29 mouse cellular contexts compared by ENCODE assay signal in genomic region chr6:125294049-125294448, GRCm38 (mm10). TPM values are rescaled to one million over a fixed set of nuclear protein-coding genes. Genes with fewer than 3 reads are reported as not detected.
DNase-seq lines count a peak whose midpoint lies in the region; ATAC-seq and TF ChIP-seq lines count a peak whose summit lies in the region.
"Had no signal": no experiment of that assay in that cellular context is flagged by ENCODE, and none has a peak within 500 bp of the region (broad histone marks: within the 10 kb centered on the region; RNA-seq: fewer than 3 reads in every experiment).

No protein-coding gene starts in this region.

- TF ChIP-seq CTCF in left cerebral cortex, adult 2 months (IDR thresholded peaks at IDR 0.05): no peak

- H3K4me1 ChIP-seq in neural tube, embryonic 15.5 days: no peaks in the 10 kb centered on the region
- H3K4me1 ChIP-seq: embryonic facial prominence, embryonic 12.5 days; forebrain, embryonic 13.5 days; forebrain, embryonic 15.5 days had no signal

- intact Hi-C loops in left cerebral cortex, adult 2 months (cut with DNase I): no loop called here

- H3K4me2 ChIP-seq in neural tube, embryonic 15.5 days: no peak overlapping the region
- H3K4me2 ChIP-seq: embryonic facial prominence, embryonic 12.5 days; forebrain, embryonic 13.5 days; forebrain, embryonic 15.5 days had no signal

- no peak overlapping the region for H3K27ac ChIP-seq in neural tube, embryonic 15.5 days (replicated peaks)
- H3K27ac ChIP-seq in left cerebral cortex, adult 2 months: no peak overlapping the region
- H3K27ac ChIP-seq: embryonic facial prominence, embryonic 10.5 days; embryonic facial prominence, embryonic 12.5 days; forebrain, embryonic 13.5 days; forebrain, embryonic 15.5 days had no signal

- WGBS in neural tube, embryonic 15.5 days: 86% methylated on average over 4 of the region's 4 CpGs

- H3K9me3 ChIP-seq in neural tube, embryonic 15.5 days (replicated peaks): no peaks in the 10 kb centered on the region
- H3K9me3 ChIP-seq: embryonic facial prominence, embryonic 10.5 days; embryonic facial prominence, embryonic 12.5 days; forebrain, embryonic 13.5 days; forebrain, embryonic 15.5 days had no signal

- H3K36me3 ChIP-seq in neural tube, embryonic 15.5 days: no peaks in the 10 kb centered on the region
- H3K36me3 ChIP-seq: embryonic facial prominence, embryonic 10.5 days; embryonic facial prominence, embryonic 12.5 days; forebrain, embryonic 15.5 days; G1E had no signal

- no peak overlapping the region for H3K4me3 ChIP-seq in neural tube, embryonic 15.5 days (replicated peaks)
- H3K4me3 ChIP-seq in left cerebral cortex, adult 2 months: no peak overlapping the region
- H3K4me3 ChIP-seq: embryonic facial prominence, embryonic 10.5 days; embryonic facial prominence, embryonic 12.5 days; forebrain, embryonic 13.5 days; forebrain, embryonic 15.5 days had no signal

- DNase-seq in left cerebral cortex, adult 2 months (ENCODE audit: extremely low spot score in 1 of 2, low spot score in 2 of 2): no peak
- DNase-seq in adrenal gland, postnatal 25 days: no peak
- DNase-seq: adrenal gland, adult 8-10 months; adrenal gland, postnatal 14 days; B cell, adult 2 months; cerebellum, adult 11 months; cerebellum, adult 18-20 months; cerebellum, adult 8-10 months; cerebellum, adult 9-11 months; cerebellum, postnatal 14 days; cerebellum, postnatal 36 days; forebrain, postnatal 0 days had no signal

- no peak overlapping the region for H3K9ac ChIP-seq in neural tube, embryonic 15.5 days (replicated peaks)
- H3K9ac ChIP-seq: embryonic facial prominence, embryonic 12.5 days; forebrain, embryonic 13.5 days; forebrain, embryonic 15.5 days; forebrain, postnatal 0 days had no signal

- peak; percentile 75 for ATAC-seq in granulocyte monocyte progenitor cell, adult 5-6 weeks (replicated peaks; ENCODE audit: poor library complexity, severe bottlenecking)
- ATAC-seq in megakaryocyte progenitor cell, adult 5-6 weeks (replicated peaks; ENCODE audit: poor library complexity): peak; percentile 54
- ATAC-seq in neural tube, embryonic 15.5 days (ENCODE audit: low FRiP score): no peak
- ATAC-seq: activated CD4-positive, CD25-positive, alpha-beta regulatory T cell, adult 4 months; CD4-positive, CD25-positive, alpha-beta regulatory T cell, adult 4 months; forebrain, embryonic 13.5 days; forebrain, embryonic 15.5 days; forebrain, postnatal 0 days; Patski had no signal

- H3K27me3 ChIP-seq in neural tube, embryonic 15.5 days (replicated peaks): no peaks in the 10 kb centered on the region
- H3K27me3 ChIP-seq: embryonic facial prominence, embryonic 12.5 days; forebrain, embryonic 13.5 days; forebrain, embryonic 15.5 days; Patski had no signal

RNA-seq across cellular contexts. Expression of gene Tuba3a, which starts 8.2 kb away (rescaled TPM):
- not detected in 2 replicates for total RNA-seq in granulocyte monocyte progenitor cell, adult 5-6 weeks (2014; fragmentation: Nextera tagmentation)
- not detected in 2 replicates for total RNA-seq in granulocyte monocyte progenitor cell, adult 5-6 weeks (2017)
- total RNA-seq in megakaryocyte progenitor cell, adult 5-6 weeks (2015): not detected in 2 replicates
- total RNA-seq in megakaryocyte progenitor cell, adult 5-6 weeks (2017): not detected in 2 replicates
- not detected in 2 replicates for polyA plus RNA-seq in neural tube, embryonic 15.5 days (2015; fragmentation: Nextera tagmentation; extraction: Ambion mirVana)
- total RNA-seq in left cerebral cortex, adult 2 months (2021): not detected
- not detected in 2 replicates for total RNA-seq in adrenal gland, postnatal 25 days (2021)
- total RNA-seq: adrenal gland, adult 18-20 months; adrenal gland, adult 8-10 months; adrenal gland, postnatal 14 days; adrenal gland, postnatal 4 days; CH12.LX; forebrain, postnatal 0 days; G1E had no signal
- polyA plus RNA-seq: brain, embryonic 14.5 days; cortical plate, adult 2 months; forebrain, embryonic 11.5 days; forebrain, embryonic 13.5 days; forebrain, embryonic 15.5 days; forebrain, postnatal 0 days; G1E; Patski had no signal

RNA-seq across cellular contexts. Expression of gene Ltbr, which starts 19.6 kb away (rescaled TPM):
- 36.4 and 50.3 TPM in 2 replicates for total RNA-seq in granulocyte monocyte progenitor cell, adult 5-6 weeks (2014; fragmentation: Nextera tagmentation)
- 29.9 and 36.3 TPM in 2 replicates for total RNA-seq in granulocyte monocyte progenitor cell, adult 5-6 weeks (2017)
- 17.5 and 18.7 TPM in 2 replicates for total RNA-seq in megakaryocyte progenitor cell, adult 5-6 weeks (2015)
- 28.2 and 43.7 TPM in 2 replicates for total RNA-seq in megakaryocyte progenitor cell, adult 5-6 weeks (2017)
- 19.5 and 28.1 TPM in 2 replicates for polyA plus RNA-seq in neural tube, embryonic 15.5 days (2015; fragmentation: Nextera tagmentation; extraction: Ambion mirVana)
- 1 to 10 TPM; 7.9 to 9.1 TPM for total RNA-seq in left cerebral cortex, adult 2 months (2021)
- 78.7 and 91.8 TPM in 2 replicates for total RNA-seq in adrenal gland, postnatal 25 days (2021)
- total RNA-seq: CH12.LX, G1E had no signal
- polyA plus RNA-seq: activated CD4-positive, CD25-positive, alpha-beta regulatory T cell, adult 4 months; G1E had no signal

RNA-seq across cellular contexts. Expression of gene Scnn1a, which starts 26.4 kb away (rescaled TPM):
- 16.2 and 18.9 TPM in 2 replicates for total RNA-seq in granulocyte monocyte progenitor cell, adult 5-6 weeks (2014; fragmentation: Nextera tagmentation)
- total RNA-seq in granulocyte monocyte progenitor cell, adult 5-6 weeks (2017): 1.4 and 1.8 TPM in 2 replicates
- total RNA-seq in megakaryocyte progenitor cell, adult 5-6 weeks (2015): 21.8 and 22.9 TPM in 2 replicates
- 0.75 and 1.7 TPM in 2 replicates for total RNA-seq in megakaryocyte progenitor cell, adult 5-6 weeks (2017)
- polyA plus RNA-seq in neural tube, embryonic 15.5 days (2015; fragmentation: Nextera tagmentation; extraction: Ambion mirVana): 0.44 and 2.6 TPM in 2 replicates
- total RNA-seq in left cerebral cortex, adult 2 months (2021): 1 to 10 TPM; 2.5 to 2.7 TPM
- 1.6 and 1.9 TPM in 2 replicates for total RNA-seq in adrenal gland, postnatal 25 days (2021)
- total RNA-seq: CH12.LX had no signal
- polyA plus RNA-seq: activated CD4-positive, CD25-positive, alpha-beta regulatory T cell, adult 4 months; CD4-positive, CD25-positive, alpha-beta regulatory T cell, adult 4 months; G1E had no signal

RNA-seq across cellular contexts. Expression of gene Tnfrsf1a, which starts 55.1 kb away (rescaled TPM):
- 89.1 and 104 TPM in 2 replicates for total RNA-seq in granulocyte monocyte progenitor cell, adult 5-6 weeks (2014; fragmentation: Nextera tagmentation)
- total RNA-seq in granulocyte monocyte progenitor cell, adult 5-6 weeks (2017): 54.4 and 88.8 TPM in 2 replicates
- 56.9 and 61.8 TPM in 2 replicates for total RNA-seq in megakaryocyte progenitor cell, adult 5-6 weeks (2015)
- total RNA-seq in megakaryocyte progenitor cell, adult 5-6 weeks (2017): 56.6 and 57.1 TPM in 2 replicates
- polyA plus RNA-seq in neural tube, embryonic 15.5 days (2015; fragmentation: Nextera tagmentation; extraction: Ambion mirVana): 13.6 and 28.4 TPM in 2 replicates
- total RNA-seq in left cerebral cortex, adult 2 months (2021): 10 to 100 TPM; 10.8 to 11.1 TPM
- total RNA-seq in adrenal gland, postnatal 25 days (2021): 247 and 250 TPM in 2 replicates
- total RNA-seq: G1E had no signal

RNA-seq across cellular contexts. Expression of gene Cd27, which starts 57.2 kb away (rescaled TPM):
- total RNA-seq in granulocyte monocyte progenitor cell, adult 5-6 weeks (2014; fragmentation: Nextera tagmentation): 50.7 and 62.0 TPM in 2 replicates
- total RNA-seq in granulocyte monocyte progenitor cell, adult 5-6 weeks (2017): 34.7 and 55.2 TPM in 2 replicates
- total RNA-seq in megakaryocyte progenitor cell, adult 5-6 weeks (2015): 44.7 and 60.2 TPM in 2 replicates
- total RNA-seq in megakaryocyte progenitor cell, adult 5-6 weeks (2017): 28.9 and 41.9 TPM in 2 replicates
- polyA plus RNA-seq in neural tube, embryonic 15.5 days (2015; fragmentation: Nextera tagmentation; extraction: Ambion mirVana): 2.0 and 12.9 TPM in 2 replicates
- not detected for total RNA-seq in left cerebral cortex, adult 2 months (2021)
- 0.79 TPM in 1 of 2 replicates, not detected in the other for total RNA-seq in adrenal gland, postnatal 25 days (2021)
- total RNA-seq: CH12.LX; forebrain, postnatal 0 days had no signal
- polyA plus RNA-seq: cortical plate, adult 2 months; G1E had no signal
